Mouse (Mus musculus) gastrocnemius, postnatal 4 days (tissue): ENCODE results near the gene Sertm1. TPM values are rescaled to one million over a fixed set of nuclear protein-coding genes. Genes with fewer than 3 reads are reported as not detected.
A peak's percentile ranks its signal among the peaks of the same experiment; 100 is the strongest.

ENCODE experiments used
- DNase-seq, 2 experiments: peaks; one replicate each; pipeline ENCODE4 v3.0.0; 2021 to 2022; ENCODE audit warnings: low spot score in 2 of 2, mixed read lengths in 2 of 2
- long read RNA-seq, 2 experiments: library from polyadenylated mRNA; stranded (forward); transcript quantifications; one replicate each; pipeline ENCODE4 v2.0.0; 2021
- total RNA-seq, 2 experiments: library from RNA; stranded (reverse); gene quantifications; 2 replicates each; pipeline ENCODE4 v1.2.3; 2021

The Sertm1 gene
- not detected for total RNA-seq
- long read RNA-seq, experiment 1 = 0 reads
- long read RNA-seq, experiment 2 = 0 reads

DNA sequence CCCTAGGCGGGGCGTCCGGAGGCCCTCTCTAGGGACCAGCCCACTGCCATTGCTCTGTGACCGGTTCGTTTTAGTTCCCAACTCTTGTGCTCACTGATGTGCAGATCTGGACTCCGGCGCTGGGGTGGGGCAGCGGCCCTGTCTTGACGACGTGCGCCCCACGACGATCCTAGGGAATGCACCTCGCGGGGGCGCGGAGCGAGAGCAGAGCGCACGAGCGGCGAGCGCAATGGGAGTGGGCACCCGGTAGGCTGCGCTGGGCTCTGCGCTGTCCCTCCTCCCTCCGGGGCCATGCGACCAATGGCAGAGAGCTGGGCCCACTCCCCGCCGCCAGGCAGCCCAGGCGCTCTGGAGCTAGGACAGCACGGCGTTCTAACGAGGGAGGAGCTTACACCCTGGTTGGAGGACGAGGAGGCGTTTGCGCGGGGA is at the start of gene Sertm1:
Gene Sertm1, minus strand, starts transcription at position 245 of the 429 bp plus-strand sequence.
- peak in 1 of 2 experiments; percentile 16 for DNase-seq

DNA sequence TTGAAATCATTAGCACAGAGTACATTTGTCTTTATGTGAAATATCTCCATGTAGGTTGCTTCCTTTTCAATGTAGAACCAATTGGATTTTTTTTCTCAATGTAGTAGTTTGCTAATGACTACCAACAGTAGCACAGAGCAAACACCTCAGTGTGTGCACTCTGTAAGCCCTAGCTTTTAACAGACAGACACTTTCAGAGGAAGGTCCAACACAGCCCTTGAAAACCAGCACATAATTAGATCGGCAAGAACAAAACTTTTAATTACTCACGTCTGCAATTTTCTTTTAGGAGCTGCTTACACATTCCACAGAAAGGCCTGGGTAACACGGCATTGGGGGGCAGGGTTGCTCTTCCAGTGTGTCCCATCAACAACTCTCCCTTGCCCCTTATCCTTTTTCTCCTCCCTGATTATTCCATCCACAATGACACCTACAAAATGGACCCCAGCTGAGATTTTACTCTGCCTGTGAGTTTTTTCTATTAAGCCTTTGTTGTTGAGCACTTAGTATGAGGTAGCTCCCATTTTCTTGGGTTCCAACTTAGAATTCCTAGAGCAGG is 49.3 kb upstream of the Sertm1 start:
- DNase-seq = no peak

DNA sequence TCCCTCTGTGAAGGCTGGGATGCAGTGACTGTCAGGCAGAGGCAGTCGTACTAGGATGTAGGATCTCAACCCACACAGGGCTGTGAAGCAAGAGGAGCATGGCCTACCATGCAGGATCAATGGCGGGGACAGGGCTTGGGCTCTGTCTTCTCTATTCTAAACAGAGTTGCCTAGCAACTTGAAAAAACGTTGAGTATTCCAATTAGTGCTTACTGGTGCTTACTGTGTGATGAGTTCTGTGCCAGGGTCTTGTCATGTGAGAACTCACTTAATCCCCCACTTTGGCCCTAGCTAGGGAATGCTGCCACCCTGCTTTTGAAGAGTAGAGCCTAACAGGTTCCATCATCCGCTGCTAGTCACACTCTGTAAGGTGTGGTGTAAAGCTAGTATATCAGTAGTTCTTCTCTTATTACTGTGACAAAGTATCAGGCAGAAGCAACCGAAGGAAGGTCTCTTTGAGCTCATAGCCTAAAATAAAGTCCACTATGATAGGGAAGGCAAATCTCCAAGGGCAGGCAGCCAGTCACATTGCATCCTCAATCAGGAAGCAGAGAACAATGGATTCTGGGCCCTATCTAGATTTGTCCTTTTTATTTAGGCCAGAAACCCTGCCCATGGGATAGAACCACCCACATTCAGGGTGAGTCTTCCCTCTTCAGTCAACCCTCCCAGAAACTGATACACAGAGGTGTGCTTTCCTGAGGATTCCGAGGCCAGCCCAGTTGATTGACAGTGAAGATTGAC is 27.6 kb upstream of the Sertm1 start:
- DNase-seq = no peak

DNA sequence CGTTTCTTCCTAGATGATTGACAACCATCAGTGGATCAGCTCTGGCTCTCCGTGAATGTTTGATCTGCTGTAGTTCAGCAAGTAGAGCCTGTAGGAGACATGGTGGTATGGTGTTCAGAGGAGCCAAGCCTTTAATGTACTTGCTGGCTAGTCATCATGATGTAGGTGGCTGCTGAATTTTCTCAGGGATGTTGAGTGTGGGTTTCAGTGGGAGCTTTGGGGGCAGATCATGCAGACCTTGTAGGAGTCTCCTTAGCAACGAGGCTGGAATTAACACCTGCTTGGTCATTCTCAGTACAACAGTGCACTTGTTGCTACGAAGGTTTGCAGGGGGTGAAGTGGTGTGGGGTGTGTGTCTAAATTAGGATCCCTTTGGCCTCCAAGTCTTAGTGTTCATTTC is 18.8 kb upstream of the Sertm1 start:
- DNase-seq = no peak

DNA sequence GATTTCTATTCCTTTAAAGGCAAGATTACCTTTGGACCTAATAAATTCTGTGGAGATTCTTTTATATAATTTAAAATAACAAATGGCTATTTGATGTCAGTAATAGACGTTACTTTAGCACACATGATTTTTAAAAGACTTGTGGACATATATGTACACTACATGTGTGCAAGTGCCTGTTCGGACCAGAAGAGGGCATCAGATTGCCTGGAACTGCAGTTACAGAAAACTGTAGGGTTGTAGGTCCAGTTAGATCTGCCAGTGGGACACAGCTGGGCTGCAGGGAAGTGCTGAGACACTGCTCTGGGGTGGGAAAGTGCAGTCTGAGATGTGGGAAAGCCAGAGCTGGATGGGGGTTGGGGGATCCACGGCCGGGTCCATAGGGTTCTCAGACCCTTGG is 16.9 kb upstream of the Sertm1 start:
- DNase-seq = no peak

DNA sequence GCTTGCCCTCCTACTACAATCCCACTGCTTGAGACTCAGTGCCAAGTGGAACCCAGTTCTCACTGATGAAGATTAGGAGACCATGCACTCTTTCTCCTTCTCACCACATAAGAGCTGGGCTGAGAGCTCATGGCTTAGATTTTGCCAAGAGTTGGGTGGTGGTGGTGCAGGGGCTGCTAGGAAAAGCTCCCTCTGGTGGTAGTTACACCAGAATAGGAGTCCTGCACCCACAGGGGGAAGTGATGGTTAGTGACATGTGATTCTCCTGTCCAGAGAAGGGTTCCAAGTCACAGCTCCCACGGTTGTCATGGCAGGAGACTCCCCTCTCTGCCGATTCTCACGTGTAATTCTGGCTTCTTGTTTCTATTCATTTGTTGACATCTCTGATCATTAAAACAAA is 4.7 kb upstream of the Sertm1 start:
- no peak for DNase-seq

DNA sequence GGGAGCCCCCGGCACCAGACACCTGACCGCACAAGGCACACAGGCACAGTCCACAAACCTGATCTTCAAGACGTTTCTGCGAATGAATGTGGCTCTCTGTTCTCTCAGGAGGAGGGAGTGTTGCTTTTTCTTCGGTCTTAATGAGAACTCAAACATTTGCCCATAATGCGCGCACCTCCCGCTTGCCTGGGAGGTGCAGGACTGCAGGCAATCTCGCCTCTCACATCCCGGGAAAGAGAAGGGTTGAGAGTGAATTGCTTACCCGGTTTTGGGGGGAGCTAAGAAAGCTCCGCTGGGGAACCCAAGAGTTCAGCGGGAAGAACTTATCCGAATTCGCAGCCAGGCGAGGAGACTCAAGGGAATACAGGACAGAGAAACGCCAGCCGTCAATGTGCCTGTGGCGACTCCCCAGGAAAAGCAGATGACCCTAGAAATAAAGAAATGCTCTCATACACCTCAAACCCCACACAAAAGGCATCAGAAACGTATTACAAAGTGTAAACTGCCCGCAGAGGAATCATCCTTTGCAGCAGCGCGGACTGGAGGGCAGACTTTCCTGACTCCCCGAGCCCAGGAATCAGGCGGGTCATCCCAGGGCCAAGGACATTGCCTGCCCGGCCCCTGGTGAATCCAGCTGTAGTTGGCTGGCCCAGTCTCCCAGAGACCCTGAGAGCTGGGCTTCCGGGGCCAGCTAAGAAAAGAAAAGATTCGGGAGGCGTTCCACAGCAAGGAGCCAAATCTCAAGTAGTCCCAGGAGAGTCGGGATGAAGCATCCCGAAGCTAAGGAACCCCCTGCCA is 643 bp downstream of the Sertm1 start:
- DNase-seq = no peak

DNA sequence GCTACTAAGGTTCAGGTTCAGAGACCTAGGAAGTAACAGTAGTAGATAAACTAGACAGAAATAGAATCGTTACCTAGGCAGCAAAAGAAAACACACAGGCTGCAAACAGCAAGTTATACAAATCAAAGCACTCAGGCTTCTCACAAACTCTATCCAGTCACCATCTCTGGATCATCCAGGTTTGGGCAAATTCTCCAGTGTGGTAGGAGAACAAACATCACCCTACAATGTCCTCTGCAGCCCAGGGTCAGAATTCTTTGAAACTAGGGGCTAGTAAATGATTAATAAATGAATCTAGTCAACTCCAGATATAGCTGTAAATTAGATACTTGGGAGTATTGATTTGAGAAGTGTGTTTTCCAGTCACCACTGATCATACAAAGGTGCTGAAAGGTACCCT is 6.8 kb downstream of the Sertm1 start:
- no peak for DNase-seq

DNA sequence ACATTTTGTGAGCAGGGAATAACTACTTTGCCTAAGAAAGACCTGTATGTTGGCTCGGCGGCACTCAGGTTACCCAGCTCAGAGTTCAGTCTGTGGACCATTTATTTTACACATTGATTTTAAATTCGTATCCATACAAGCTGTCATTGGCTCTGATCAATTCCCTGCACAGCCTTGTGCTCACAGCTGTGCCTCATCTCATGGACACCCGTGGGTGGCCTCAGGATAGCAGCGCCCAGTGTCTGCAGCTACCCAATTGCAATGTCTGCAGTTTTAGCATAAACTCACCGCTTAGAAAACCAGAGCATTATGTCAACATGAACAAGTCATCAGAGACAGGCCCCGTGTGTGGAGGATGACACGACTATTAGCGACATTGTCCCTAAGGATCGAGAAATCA is 17.7 kb downstream of the Sertm1 start:
- no peak for DNase-seq

DNA sequence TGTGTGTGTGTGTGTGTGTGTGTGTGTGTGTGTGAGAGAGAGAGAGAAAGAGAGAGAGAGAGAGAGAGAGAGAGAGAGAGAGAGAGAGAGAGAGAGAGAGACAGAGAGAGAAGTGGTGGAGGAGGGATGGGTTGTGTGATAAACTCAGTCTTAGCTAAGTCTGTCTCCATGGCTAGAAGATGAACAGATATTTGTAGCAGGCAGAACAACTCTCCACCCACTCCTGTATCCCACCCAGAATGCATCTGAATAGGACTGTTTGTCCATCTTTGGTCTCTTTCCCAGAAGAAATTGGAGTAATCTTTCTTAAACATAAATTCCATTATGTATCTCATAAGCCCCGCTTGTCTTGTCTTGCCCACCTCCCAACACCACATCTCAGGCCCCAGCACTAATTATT is 20.8 kb downstream of the Sertm1 start:
- no peak for DNase-seq

DNA sequence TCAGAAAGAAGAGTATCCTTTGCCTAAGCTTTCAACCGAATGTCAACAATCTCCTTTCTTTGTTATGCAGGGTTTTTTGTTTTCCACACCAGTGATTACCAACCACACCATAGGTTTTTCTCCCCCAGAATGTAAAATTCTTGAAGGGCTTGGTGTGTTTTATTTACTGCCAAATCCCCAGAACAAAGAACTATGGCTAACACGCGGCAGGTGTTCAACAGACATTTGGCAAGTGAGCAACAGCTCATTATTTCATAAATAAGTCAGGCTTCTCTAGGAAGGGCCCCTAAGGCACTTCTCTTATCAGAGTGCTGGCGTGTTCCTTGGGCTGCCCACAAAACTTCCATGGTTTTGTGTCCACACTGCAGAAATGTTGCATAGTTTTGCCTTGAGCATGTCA is 23.5 kb downstream of the Sertm1 start:
- no peak for DNase-seq

DNA sequence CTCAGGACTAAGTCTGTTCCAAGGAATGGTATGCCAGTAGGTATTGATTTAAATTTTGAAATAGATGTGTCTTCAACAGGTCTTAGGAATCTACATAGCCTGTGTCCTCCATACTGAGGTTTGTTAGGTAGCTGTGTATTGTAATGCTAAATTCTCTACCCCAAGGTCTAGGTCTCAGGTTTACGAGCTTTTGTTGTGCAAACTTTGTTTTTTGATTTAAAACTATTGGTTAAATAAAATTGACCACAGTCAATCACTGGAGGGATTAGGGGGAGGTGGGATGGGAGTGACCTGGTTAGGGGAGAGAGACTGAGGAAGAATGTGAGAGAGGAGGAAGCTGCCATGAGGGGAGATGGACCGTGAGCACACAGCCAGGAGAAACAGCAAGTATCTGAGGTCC is 29.2 kb downstream of the Sertm1 start:
- no peak for DNase-seq

Other genes with a start within 250 kb of the Sertm1 start
- 10 to 100 TPM; 41.6 to 49.7 TPM for gene Supt20, start 223.1 kb downstream of the Sertm1 start, total RNA-seq
- gene Gm21958, start 201.5 kb downstream of the Sertm1 start, total RNA-seq = not detected
- gene Exosc8, start 180.5 kb downstream of the Sertm1 start, total RNA-seq = 10 to 100 TPM; 28.9 to 33.7 TPM
- 10 to 100 TPM; 22.8 to 24.7 TPM for gene Alg5, start 180.3 kb downstream of the Sertm1 start, total RNA-seq
- under 1 TPM; 0.47 to 0.64 TPM for gene Smad9, start 160.3 kb downstream of the Sertm1 start, total RNA-seq
- gene Rfxap, start 108.1 kb downstream of the Sertm1 start, total RNA-seq = 10 to 100 TPM; 27.2 to 34.0 TPM
- gene Ccna1, start 139.6 kb upstream of the Sertm1 start, total RNA-seq = under 1 TPM; 0.17 to 0.47 TPM
- gene Spg20, start 196.2 kb upstream of the Sertm1 start, total RNA-seq = 10 to 100 TPM; 79.6 to 86.3 TPM
- gene Ccdc169, start 221.5 kb upstream of the Sertm1 start, total RNA-seq = under 1 TPM; 0.27 to 0.39 TPM